8 mouse cellular contexts compared by ENCODE assay signal in the genomic region with DNA sequence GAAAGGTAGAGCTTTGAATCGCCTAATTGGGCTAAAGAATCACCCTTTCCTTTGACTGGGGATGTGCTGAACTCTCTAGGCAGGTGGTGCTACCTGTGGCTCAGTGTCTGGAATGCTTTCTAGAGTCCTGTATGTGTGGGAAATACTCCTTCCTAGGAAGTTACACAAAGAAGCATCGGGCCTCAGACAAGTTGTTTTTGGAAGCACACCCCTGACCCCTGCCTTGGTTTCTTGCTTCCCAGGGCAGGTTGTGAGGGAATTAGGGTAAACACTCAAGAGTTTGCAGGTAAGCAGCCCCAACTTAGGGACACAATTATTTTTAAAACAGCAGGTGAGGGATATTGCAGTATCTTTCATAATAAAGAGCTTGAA. TPM values are rescaled to one million over a fixed set of nuclear protein-coding genes. Genes with fewer than 3 reads are reported as not detected.
A peak's percentile ranks its signal among the peaks of the same experiment; 100 is the strongest.
DNase-seq lines count a peak whose midpoint lies in the region; ATAC-seq and TF ChIP-seq lines count a peak whose summit lies in the region.

No protein-coding gene starts in this region.

- peak overlapping the region; percentile 82 for H3K4me3 ChIP-seq in heart, postnatal 0 days (ENCODE audit: low read depth, low read length)
- H3K4me3 ChIP-seq in hindbrain, embryonic 11.5 days (ENCODE audit: low read depth, low read length) = peak overlapping the region; percentile 61
- peak overlapping the region; percentile 91 for H3K4me3 ChIP-seq in midbrain, embryonic 12.5 days

- no peak for TF ChIP-seq CTCF in heart, postnatal 0 days (IDR thresholded peaks at IDR 0.05; ENCODE audit: low read depth)

- H3K27me3 ChIP-seq in heart, postnatal 0 days (ENCODE audit: control insufficient read depth, insufficient read depth, low read length) = no peaks in the 10 kb centered on the region
- no peaks in the 10 kb centered on the region for H3K27me3 ChIP-seq in hindbrain, embryonic 11.5 days (ENCODE audit: control insufficient read depth, insufficient read depth, low read length)
- H3K27me3 ChIP-seq in midbrain, embryonic 12.5 days = no peaks in the 10 kb centered on the region

- H3K9ac ChIP-seq in heart, postnatal 0 days (replicated peaks; ENCODE audit: low read depth, low read length) = peak overlapping the region; percentile 79; the same call in 1 of the 2 replicates
- H3K9ac ChIP-seq in hindbrain, embryonic 11.5 days (ENCODE audit: low read depth, low read length) = peak overlapping the region; percentile 71
- peak overlapping the region; percentile 96 for H3K9ac ChIP-seq in midbrain, embryonic 12.5 days (replicated peaks)

- intact Hi-C loops in heart, postnatal 25 days (cut with DNase I) = no loop called here

- H3K27ac ChIP-seq in heart, postnatal 0 days (ENCODE audit: low read depth) = no peak overlapping the region
- H3K27ac ChIP-seq in hindbrain, embryonic 11.5 days (ENCODE audit: low read depth, low read length) = peak overlapping the region; percentile 75; the same call in 1 of the 2 replicates
- peak overlapping the region; percentile 89 for H3K27ac ChIP-seq in midbrain, embryonic 12.5 days (replicated peaks)

- no peak for TF ChIP-seq EP300 in heart, postnatal 0 days (IDR thresholded peaks at IDR 0.05; ENCODE audit: low read depth)

- H3K4me2 ChIP-seq in heart, postnatal 0 days (ENCODE audit: low read depth, low read length) = peak overlapping the region; percentile 77
- H3K4me2 ChIP-seq in hindbrain, embryonic 11.5 days (replicated peaks; ENCODE audit: low read depth, low read length) = peak overlapping the region; percentile 71
- peak overlapping the region; percentile 84 for H3K4me2 ChIP-seq in midbrain, embryonic 12.5 days (replicated peaks)

- no peak for DNase-seq in heart, postnatal 0 days (ENCODE audit: low spot score)
- DNase-seq in heart, postnatal 25 days (ENCODE audit: low spot score) = no peak
- peak; percentile 44 for DNase-seq in adipocyte (ENCODE audit: low spot score)
- no peak for DNase-seq in hindbrain, embryonic 11.5 days (ENCODE audit: low spot score)
- no peak for DNase-seq in embryo, embryonic 11 days
- no peak for DNase-seq in B cell, adult 2 months
- DNase-seq in layer of hippocampus, postnatal 14 days (ENCODE audit: low spot score in 2 of 2) = no peak

- whole genome bisulfite sequencing in heart, postnatal 0 days = 20% methylated on average over 2 of the region's 2 CpGs
- WGBS in hindbrain, embryonic 11.5 days = 26% methylated on average over 2 of the region's 2 CpGs
- 28% methylated on average over 2 of the region's 2 CpGs for WGBS in midbrain, embryonic 12.5 days

- no peak for ATAC-seq in heart, postnatal 0 days (ENCODE audit: insufficient read depth, low read depth)
- no peak for ATAC-seq in hindbrain, embryonic 11.5 days (ENCODE audit: low FRiP score)
- no peak for ATAC-seq in midbrain, embryonic 12.5 days (ENCODE audit: low FRiP score, low read depth)

- no peaks in the 10 kb centered on the region for H3K9me3 ChIP-seq in heart, postnatal 0 days (replicated peaks; ENCODE audit: control insufficient read depth, low read length)
- no peaks in the 10 kb centered on the region for H3K9me3 ChIP-seq in hindbrain, embryonic 11.5 days (ENCODE audit: control insufficient read depth, low read length)
- no peaks in the 10 kb centered on the region for H3K9me3 ChIP-seq in midbrain, embryonic 12.5 days

- H3K36me3 ChIP-seq in heart, postnatal 0 days (replicated peaks; ENCODE audit: control insufficient read depth, insufficient read depth, low read length) = peaks cover 47% of the 10 kb centered on the region
- peaks cover 8% of the 10 kb centered on the region; the same call in 1 of the 2 replicates for H3K36me3 ChIP-seq in hindbrain, embryonic 11.5 days (ENCODE audit: control insufficient read depth, insufficient read depth, low read length)
- H3K36me3 ChIP-seq in midbrain, embryonic 12.5 days = peaks cover 45% of the 10 kb centered on the region

- H3K4me1 ChIP-seq in heart, postnatal 0 days (ENCODE audit: control insufficient read depth, insufficient read depth) = peaks cover 9% of the 10 kb centered on the region
- H3K4me1 ChIP-seq in hindbrain, embryonic 11.5 days (replicated peaks; ENCODE audit: control insufficient read depth, insufficient read depth, low read length) = peaks cover 5% of the 10 kb centered on the region
- H3K4me1 ChIP-seq in midbrain, embryonic 12.5 days = peaks cover 13% of the 10 kb centered on the region

RNA-seq across cellular contexts. Expression of a gene that starts 1.2 kb away (rescaled TPM):
- total RNA-seq in heart, postnatal 0 days (2014; rRNA removed; ENCODE audit: low replicate concordance) = 11.6 and 17.8 TPM in 2 replicates
- 6.3 and 7.2 TPM in 2 replicates for polyA plus RNA-seq in heart, postnatal 0 days (2015; fragmentation: Nextera tagmentation; extraction: Ambion mirVana)
- total RNA-seq in heart, postnatal 25 days (2021) = 10 to 100 TPM; 14.6 to 16.1 TPM
- polyA plus RNA-seq in hindbrain, embryonic 11.5 days (2014; fragmentation: Nextera tagmentation; extraction: Ambion mirVana) = 9.8 and 10.6 TPM in 2 replicates
- polyA plus RNA-seq in midbrain, embryonic 12.5 days (2016; fragmentation: Nextera tagmentation; extraction: Ambion mirVana) = 21.5 and 21.7 TPM in 2 replicates
- 10 to 100 TPM; 32.4 to 33.6 TPM for total RNA-seq in layer of hippocampus, postnatal 14 days (2021)

RNA-seq across cellular contexts. Expression of a gene that starts 7.2 kb away (rescaled TPM):
- 157 and 158 TPM in 2 replicates for total RNA-seq in heart, postnatal 0 days (2014; rRNA removed; ENCODE audit: low replicate concordance)
- 93.3 and 95.5 TPM in 2 replicates for polyA plus RNA-seq in heart, postnatal 0 days (2015; fragmentation: Nextera tagmentation; extraction: Ambion mirVana)
- total RNA-seq in heart, postnatal 25 days (2021) = 10 to 100 TPM; 83.7 to 84.3 TPM
- 49.1 and 55.3 TPM in 2 replicates for polyA plus RNA-seq in hindbrain, embryonic 11.5 days (2014; fragmentation: Nextera tagmentation; extraction: Ambion mirVana)
- polyA plus RNA-seq in midbrain, embryonic 12.5 days (2016; fragmentation: Nextera tagmentation; extraction: Ambion mirVana) = 50.5 and 55.1 TPM in 2 replicates
- total RNA-seq in layer of hippocampus, postnatal 14 days (2021) = 10 to 100 TPM; 48.8 to 53.3 TPM

RNA-seq across cellular contexts. Expression of a gene that starts 9.8 kb away (rescaled TPM):
- 18.4 and 32.6 TPM in 2 replicates for total RNA-seq in heart, postnatal 0 days (2014; rRNA removed; ENCODE audit: low replicate concordance)
- polyA plus RNA-seq in heart, postnatal 0 days (2015; fragmentation: Nextera tagmentation; extraction: Ambion mirVana) = 3.4 and 4.6 TPM in 2 replicates
- total RNA-seq in heart, postnatal 25 days (2021) = 10 to 100 TPM; 31.9 to 33.4 TPM
- 3.8 and 4.5 TPM in 2 replicates for polyA plus RNA-seq in hindbrain, embryonic 11.5 days (2014; fragmentation: Nextera tagmentation; extraction: Ambion mirVana)
- 6.6 and 6.9 TPM in 2 replicates for polyA plus RNA-seq in midbrain, embryonic 12.5 days (2016; fragmentation: Nextera tagmentation; extraction: Ambion mirVana)
- 10 to 100 TPM; 22.4 to 24.4 TPM for total RNA-seq in layer of hippocampus, postnatal 14 days (2021)

RNA-seq across cellular contexts. Expression of a gene that starts 11.9 kb away (rescaled TPM):
- 2.4 TPM in 1 of 2 replicates, not detected in the other for total RNA-seq in heart, postnatal 0 days (2014; rRNA removed; ENCODE audit: low replicate concordance)
- polyA plus RNA-seq in heart, postnatal 0 days (2015; fragmentation: Nextera tagmentation; extraction: Ambion mirVana) = 1.2 TPM in 2 replicates
- total RNA-seq in heart, postnatal 25 days (2021) = not detected
- 4.5 and 4.9 TPM in 2 replicates for polyA plus RNA-seq in hindbrain, embryonic 11.5 days (2014; fragmentation: Nextera tagmentation; extraction: Ambion mirVana)
- 3.8 and 3.9 TPM in 2 replicates for polyA plus RNA-seq in midbrain, embryonic 12.5 days (2016; fragmentation: Nextera tagmentation; extraction: Ambion mirVana)
- not detected for total RNA-seq in layer of hippocampus, postnatal 14 days (2021)

RNA-seq across cellular contexts. Expression of a gene that starts 23.8 kb away (rescaled TPM):
- 78.5 and 87.2 TPM in 2 replicates for total RNA-seq in heart, postnatal 0 days (2014; rRNA removed; ENCODE audit: low replicate concordance)
- polyA plus RNA-seq in heart, postnatal 0 days (2015; fragmentation: Nextera tagmentation; extraction: Ambion mirVana) = 116 TPM in 2 replicates
- 10 to 100 TPM; 49.0 to 50.7 TPM for total RNA-seq in heart, postnatal 25 days (2021)
- polyA plus RNA-seq in hindbrain, embryonic 11.5 days (2014; fragmentation: Nextera tagmentation; extraction: Ambion mirVana) = 101 and 104 TPM in 2 replicates
- 96.1 and 97.8 TPM in 2 replicates for polyA plus RNA-seq in midbrain, embryonic 12.5 days (2016; fragmentation: Nextera tagmentation; extraction: Ambion mirVana)
- total RNA-seq in layer of hippocampus, postnatal 14 days (2021) = 10 to 100 TPM; 44.7 to 46.4 TPM
